Mouse (Mus musculus) inflammation-experienced regulatory T-cells, adult 6 months (primary cell): ENCODE data around the gene C530008M17Rik. TPM values are rescaled to one million over a fixed set of nuclear protein-coding genes. Genes with fewer than 3 reads are reported as not detected.

Source experiments
- ATAC-seq: one replicate; pipeline ENCODE4 v1.8.0; 2017
- polyA plus RNA-seq, 3 experiments: library from polyadenylated mRNA; unstranded; fragments of 100-300 nt; shearing (Covaris generic); gene quantifications; one replicate each; pipeline ENCODE4 v1.2.1; 2017

Gene C530008M17Rik
- polyA plus RNA-seq, 3 experiments from 2014 or later, result 0.34 to 1.8 (median 0.58) TPM

DNA sequence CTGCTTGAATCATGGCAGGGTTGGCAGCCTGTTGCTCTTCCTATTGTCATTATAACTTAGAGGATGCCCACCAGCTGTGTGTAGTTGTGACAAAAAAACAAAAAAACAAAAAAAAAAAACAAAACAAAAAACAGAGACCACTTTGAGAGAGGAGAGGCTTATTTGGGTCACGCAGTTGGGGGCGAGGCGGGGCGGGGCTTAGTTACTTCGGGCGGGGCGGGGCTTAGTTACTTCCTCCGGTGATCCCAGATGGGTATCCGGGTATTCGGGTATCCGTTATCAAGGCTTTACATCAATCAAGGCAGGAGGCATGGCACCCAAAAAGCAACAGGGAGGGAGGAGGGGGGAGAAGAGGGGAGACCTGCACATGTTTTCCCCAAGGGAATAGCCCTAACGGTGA lies 46.3 kb downstream of the C530008M17Rik start:
- ATAC-seq, result no peak

DNA sequence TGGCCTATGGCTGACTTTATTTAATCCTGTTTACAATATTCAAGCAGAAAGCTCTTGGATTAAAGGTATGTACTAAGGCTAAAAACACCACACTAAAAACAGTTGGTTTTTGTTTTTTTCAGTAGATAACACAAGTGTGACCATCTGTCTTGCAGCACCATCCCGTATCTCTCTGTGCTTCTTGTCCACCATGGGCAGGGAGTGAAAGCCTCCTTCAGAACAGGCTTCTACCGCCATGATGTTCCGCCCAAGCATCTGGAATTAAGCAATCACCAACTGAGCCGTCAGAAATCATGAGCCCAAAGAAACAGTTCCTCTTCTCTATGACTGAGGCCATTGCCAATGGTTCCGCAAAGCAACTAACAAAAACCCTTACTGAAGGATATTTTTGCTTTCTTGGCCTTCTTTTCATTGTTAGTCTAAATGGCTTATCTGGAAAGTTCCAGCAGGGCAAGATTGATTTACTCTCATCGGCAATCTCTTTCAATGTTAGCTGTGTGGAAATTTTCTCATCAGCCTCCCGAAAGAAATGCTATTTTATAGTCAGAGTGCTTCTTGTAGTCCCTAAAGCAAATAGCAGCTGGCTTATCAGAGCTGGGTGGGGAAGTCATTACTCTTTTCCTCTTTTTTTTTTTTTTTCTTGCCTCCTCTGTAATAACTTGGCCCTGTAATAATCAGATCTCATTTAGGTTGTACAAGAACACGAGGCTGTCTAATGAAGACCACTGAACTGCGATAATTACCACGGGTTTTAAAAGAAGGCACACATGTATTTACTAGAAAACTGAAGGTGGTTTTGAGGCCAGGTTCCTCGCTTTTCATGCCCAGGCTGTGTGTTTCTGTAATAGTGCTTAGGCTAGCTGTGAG lies 49.2 kb downstream of the C530008M17Rik start:
- no peak for ATAC-seq

DNA sequence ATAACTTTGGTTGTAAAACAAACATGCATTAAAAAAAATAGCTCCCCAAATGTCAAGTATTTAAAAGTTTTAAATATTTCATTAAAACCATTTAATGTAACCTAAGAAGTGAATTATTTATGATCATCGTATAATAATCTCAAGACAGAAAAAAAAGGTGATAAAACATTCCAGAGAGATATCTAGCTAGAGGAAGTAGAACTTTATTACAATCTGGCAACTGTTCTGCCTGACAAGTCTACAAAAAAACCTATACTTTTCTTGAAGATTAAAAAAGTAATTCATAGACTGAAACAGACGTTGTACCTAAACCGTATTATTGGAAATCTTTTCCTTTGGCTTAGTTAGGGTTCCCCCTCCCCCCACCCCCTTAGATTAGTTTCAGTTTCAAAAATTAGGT lies 50.8 kb downstream of the C530008M17Rik start:
- ATAC-seq, result no peak

DNA sequence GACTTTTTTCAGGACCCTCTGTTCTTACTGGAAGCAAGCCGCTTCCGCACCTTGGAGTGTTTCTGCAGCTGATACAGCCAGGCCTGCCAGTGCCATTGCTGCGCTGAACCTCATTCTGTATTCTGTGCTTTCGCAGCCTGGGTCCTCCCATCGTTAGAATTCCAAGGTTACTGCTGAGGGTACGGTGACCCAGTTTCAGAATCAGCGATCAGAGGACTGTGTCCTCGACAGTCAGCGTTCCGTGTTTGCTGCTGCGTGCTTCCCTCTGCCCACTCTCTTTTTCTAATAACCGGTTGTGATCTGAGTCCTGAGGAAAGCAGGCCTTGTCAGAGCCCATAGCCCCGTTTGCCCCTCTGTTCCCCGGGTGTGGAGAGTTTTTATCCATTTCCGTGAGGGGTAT lies 51.7 kb downstream of the C530008M17Rik start:
- ATAC-seq, result no peak

DNA sequence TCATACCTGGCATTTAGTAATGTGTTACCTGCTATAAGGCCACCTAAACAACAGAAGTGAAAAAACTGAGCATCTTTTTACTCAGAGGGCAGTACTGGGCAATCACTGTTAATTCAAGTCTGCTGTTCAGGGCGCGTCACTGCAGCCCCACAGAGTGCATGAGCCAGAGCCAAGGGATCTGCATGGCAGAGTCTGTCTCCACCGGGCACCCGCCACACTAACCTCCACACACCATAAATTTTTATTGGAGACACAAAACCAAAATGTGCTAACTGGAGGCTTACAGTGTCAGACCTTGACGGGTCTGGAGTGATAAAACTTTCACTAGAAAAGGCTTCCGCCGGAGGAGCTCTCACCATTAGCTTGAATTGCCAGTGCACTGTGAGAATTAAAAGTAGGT lies 57.4 kb downstream of the C530008M17Rik start:
- no peak for ATAC-seq

DNA sequence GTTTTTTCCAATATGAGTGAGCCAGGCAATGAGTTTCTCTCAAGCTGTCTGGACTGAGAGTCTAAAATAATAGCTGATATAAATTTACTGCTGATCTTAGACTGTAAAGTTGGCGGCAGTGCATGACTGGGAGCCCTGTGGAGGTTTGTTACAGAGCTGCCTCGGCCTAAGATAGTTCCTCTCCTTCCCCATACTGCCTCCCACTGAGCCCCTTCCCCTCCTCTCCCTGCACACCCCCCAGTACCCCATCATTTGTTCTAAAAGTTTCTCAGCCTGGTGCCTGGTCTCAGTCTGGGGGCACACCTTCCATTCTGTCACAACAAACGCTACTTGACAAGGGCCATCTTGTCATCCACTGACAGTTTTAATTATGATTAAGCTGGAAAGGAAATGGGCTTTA lies 63.6 kb downstream of the C530008M17Rik start:
- ATAC-seq, result no peak

DNA sequence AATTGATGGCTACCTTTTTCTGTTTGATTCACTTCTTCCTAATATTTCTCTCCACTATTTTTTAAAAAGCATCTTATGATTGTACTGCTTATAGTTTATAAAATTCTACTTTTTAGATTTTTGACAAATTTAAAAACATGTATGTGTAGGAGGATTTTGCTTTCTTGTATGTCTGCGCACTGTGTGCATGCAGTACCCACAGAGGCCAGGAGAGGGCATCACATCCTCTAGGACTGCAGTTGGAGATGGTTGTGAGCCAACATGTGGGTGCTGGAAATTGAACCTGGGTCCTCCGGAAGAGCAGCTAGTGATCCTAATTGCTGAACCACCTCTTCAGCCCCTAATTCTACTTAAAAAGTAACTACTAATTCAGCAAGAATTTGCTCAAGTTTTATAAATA lies 68.6 kb downstream of the C530008M17Rik start:
- no peak for ATAC-seq

DNA sequence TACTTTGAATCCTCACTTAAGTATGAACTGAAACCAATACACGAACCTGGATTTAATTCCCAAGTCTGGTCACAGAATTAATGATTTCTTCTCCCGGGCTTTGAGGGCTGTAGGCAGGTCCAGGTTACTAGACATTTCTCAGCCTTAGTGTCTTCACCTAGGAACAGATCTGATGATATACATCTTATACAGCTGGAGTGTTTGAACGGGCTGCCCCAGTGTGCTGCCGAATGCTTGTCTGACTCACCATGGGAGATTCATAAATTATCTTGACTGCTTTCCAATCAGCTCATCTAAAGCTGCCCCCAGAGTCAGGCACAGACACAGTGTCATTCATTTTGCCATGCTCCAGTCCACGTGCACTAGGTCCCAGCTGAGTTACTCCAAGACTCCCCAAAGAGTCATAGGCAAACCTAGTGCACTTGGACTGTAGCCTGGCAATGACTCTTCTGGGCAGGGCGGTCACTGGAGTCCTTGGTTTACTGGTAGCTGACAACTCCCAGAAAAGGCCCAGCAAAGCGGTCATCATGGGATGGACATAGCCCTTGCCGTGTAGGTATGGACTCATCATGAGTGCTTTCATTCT lies 70.3 kb downstream of the C530008M17Rik start:
- no peak for ATAC-seq

DNA sequence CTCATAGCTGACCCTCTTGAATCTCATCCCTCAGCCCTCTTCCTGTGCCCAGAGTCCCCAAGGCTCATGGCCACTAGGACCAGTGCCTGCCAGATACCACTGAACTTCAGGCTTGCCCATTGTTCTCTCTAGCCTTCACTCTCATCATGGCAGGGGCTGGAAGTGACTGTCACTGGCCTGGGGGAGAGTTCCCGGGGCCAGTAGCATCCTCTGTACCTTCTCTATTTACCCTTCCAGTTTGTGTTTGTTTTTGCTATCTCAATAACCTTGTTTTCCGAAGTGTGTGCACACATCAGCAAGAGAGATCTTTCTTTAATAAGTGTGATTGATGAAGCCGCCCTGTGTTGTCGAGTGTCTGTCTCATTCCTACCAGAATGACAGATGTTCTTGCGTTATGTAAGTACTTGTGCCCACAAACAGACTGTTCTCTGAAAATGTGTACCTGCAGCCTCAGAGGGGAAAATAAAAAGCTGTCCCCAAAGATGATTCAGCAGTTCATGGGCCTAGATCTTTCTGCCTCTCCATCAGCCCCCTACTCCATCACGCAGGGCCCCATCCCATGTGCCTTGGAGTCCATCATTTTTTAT lies 76.8 kb downstream of the C530008M17Rik start:
- ATAC-seq, result no peak

DNA sequence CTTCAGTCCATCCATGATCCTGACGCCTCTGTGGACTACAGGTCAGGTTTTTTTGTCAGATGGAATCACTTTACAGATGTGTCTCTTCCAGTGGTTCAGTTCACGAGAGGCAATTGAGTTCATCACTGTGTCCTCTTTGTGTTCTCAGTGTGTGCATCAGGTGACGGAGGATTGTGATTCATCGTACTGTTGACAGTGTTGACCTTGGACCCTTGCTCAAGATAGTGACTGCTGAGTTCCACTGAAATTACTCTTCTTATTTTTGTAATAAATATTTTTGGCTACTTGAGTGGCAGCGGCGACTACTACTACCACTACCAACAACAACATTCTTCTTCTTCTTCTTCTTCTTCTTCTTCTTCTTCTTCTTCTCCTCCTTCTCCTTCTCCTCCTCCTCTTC lies 85.2 kb downstream of the C530008M17Rik start:
- ATAC-seq, result no peak

DNA sequence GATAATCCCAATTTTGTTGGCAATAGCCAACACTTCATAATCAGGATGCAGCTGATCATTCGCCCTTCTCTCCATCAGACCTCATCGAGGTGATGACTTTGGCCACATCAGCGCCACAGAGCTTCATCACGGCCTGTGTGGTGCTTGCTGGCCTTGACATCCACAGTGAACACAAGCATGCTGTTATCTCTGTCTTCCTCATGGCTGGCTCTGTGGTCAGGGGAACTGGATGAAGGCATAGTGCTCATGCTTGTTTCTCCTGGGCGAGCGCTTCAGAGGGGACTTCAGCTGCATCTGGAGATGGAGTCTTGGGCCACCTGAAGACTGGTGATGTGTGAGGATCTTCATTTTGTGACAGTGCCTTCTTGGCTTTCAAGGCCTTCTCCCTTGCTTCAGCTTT lies 85.8 kb downstream of the C530008M17Rik start:
- ATAC-seq, result no peak

DNA sequence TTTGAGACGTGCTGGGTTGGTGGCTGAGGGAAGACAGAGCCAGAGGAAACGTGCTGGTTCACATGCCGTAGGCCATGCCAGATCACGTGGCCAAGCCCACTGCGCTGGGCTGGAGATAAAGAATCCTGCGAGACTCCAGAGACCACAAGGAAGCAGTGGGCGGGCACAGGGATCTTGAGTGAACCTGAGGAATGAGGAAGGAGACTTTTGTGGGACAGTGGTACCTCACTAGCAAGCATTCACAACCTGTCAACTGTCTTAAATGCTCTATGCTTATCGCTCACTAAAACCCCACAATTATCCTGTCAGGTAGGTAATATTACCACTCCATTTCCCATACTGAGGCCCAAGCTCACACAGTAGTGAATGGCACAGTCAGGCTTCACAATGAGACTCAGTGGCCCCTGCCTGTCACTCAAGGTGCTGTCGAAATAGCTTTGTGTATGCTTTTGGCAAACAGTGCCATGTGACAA lies 88.5 kb downstream of the C530008M17Rik start:
- no peak for ATAC-seq

DNA sequence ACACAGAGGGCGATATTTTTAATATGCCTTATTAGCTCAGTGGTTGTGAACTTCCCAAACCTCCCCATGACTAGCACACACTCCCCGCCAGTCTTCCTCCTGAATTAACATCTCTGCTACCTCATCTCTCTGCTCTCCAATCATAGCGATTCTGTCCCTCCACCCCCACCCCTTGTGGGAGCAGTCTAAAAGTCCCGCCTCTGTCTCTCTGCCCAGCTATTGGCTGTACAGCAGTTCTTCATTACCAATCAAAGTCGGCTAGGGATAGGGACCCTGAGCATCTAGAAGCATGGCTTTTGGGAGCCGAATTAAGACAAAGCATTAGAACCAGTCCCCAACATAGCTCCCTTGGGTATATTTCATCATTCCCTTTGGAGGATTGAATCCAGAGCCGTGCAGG lies 91.5 kb downstream of the C530008M17Rik start:
- no peak for ATAC-seq

DNA sequence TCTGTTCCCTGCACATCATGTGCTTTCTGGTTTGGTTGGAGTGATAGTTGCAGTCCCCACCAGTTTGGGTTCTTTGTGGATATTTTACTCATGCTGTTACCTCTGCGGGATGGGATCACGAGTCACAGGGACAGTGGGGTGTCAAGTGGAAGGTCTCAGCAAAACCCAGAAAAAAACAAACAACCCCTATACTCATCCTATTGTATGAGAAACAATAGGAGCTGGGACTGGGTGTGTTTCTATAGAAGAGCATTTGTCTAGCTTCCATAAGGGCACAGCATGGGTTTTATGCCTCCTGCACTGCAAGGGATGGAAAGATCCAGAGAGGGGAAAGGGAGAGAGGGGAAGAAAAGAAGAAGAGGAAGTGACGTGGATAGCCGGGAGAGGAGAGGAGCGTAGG lies 96.0 kb downstream of the C530008M17Rik start:
- no peak for ATAC-seq

DNA sequence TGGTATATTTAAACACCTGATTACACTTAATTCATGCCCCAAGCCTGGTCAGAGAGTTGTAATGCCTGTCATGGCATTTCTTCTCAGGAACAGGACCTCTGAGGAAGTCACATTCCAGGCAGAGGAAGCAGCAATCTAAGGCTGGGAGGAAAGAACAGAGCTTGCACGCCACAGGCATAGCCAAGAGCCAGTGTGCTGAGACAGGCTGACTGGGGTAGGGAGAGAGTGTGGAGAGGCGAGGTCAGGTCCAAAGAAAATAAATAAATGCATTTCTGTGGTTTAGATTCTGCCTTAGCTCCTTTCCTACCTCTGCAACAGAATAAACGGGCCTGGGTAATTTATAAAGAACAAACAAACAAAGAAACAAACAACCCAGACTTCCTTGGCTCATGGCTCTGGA lies 104.0 kb downstream of the C530008M17Rik start:
- no peak for ATAC-seq

DNA sequence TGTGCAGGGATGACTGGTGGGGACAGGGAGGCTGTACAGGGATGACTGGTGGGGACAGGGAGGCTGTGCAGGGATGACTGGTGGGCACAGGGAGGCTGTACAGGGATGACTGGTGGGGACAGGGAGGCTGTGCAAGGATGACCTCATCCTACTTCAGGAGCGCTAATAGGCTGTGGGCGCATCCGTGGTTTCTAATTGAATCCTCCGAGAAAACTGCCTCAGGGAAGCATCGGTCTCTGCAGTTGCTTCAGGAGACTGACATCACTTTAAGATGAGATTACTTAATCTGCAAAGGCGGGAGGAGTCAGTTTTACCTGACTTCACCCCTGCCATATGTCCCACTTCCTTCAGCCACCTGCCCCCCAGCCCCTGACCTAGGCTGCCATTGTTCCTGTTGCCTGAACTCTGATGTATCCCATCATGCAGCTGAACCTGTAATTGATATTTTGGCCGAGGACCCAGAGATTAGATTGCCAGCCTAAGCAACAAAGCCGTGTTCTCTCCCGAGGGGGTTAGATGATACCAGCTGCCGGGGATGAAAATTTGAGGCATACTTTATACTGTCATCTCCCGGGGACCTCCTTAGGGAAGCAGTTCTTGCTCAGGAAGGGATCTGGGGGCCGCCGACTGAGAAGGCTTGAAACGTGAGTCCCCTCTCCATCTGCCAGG lies 105.9 kb downstream of the C530008M17Rik start:
- no peak for ATAC-seq

DNA sequence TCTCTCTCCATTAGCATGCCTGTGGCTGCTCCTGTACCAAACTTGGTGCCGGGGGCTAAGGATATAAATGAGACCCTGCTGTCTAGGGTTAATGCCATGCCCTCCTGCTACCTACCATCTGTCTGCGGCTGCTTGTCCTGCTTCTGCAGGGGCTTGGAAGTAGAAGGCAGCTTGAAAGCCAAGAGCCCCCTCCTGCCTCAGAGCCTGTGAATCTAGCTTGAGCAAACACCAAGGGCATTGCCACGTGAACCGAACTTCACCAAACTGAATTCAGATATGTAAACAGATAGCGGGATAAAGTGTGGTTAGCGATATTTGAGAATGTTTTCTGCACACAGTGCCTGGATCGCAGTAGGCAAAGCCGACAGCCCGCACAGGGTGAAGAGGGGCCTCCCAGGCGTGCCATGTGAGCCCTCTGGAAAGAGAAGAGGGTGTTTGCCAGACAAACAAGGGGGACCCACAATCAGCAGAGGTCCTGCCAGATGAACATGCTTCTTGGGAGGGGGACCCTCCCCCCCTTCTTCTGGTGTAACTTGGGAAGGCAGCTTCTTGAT lies 106.9 kb downstream of the C530008M17Rik start:
- no peak for ATAC-seq

DNA sequence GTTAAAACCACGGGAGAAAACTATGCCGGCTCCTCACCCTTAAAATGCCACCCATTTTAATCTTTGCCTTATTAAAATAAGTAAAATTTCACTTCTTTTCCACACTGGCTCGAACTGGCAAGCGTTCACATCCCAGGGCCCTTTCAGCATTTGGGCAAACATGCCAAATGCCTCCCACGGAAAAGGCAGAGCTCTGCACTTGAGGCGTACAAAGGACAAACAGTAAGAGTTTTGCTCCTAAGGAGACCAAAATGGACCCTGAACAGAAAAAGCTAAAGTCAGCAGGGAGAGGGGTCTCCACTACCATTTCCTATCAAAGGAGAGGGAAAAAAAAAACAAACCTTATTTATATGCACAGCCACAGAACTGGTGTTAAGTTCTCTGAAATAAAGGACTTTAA lies 107.4 kb downstream of the C530008M17Rik start:
- ATAC-seq, result no peak

DNA sequence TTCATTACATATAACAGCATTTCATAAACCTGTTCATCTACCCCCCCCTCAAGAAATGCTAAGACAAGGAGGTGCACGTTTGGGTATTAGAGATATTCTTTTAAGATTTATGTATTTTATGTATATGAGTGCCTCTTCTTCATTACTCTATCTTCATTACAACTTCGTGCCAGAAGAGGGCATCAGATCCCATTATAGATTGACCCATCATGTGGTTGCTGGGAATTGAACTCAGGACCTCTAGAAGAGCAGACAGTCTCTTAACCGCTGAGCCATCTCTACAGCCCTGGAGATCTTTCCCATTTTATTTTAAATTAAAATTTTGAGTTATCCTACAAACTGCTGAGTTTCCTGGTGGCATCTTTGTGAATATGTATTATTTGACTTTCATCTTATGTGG lies 112.7 kb downstream of the C530008M17Rik start:
- ATAC-seq, result no peak

DNA sequence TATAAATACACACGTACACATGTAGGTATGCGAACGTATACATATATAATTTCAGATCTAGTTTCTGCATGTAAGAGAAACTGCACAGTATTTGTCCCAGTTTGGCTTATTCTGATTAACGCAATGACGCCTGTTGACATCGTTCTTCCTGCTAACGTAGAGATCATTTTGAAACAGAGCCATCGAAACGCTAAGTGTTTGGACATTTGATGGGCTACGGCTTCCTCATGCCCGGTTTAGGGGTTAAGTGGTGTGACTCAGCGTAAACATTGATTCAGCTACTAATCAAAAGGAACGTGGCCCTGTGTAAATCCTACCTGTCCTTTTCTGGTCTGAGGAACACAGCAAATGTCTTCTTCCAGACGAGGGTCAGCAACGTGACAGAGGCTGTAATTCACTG lies 113.3 kb downstream of the C530008M17Rik start:
- no peak for ATAC-seq

DNA sequence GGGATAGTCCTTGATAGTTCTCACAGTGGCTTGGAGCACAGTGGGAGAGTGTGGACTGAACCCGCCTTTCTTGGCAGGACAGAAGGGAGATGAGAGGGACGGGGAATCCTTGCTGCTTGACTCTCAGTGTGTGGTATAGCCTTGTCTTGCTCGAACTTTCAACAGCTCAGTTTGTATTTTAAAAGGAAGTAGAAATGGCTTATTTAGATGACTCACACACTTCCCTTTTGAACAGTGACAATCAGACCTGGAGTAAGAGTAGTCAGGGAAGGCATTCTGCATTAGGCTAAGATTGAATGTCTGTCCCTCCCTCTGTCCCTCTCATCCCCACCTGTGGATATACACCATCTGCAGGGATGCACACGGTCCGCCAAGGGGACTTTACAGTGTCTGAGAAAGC lies 115.1 kb downstream of the C530008M17Rik start:
- ATAC-seq, result no peak

DNA sequence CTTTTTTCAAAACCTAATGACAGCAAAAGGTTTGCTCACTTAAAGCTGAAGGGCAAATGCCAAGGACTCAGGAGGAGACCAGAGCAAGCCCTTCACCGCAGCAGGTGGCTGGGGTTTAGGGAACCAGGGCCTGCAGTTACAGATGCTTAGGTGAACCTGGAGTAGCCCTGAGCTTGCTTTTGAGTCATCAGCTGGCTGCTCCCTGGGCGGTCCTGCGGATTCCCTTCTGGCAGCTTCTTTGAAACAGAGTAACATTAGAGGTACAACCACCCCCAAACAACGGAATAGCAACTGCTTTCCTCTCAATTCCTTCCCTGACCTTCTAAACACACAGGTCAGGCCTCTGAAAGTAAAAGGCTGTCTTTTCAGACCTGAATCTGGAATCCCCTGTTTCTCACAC lies 116.5 kb downstream of the C530008M17Rik start:
- no peak for ATAC-seq
